Mouse (Mus musculus): ENCODE data around the gene Prr14. TPM values are rescaled to one million over a fixed set of nuclear protein-coding genes. Genes with fewer than 3 reads are reported as not detected.
A peak's percentile ranks its signal among the peaks of the same experiment; 100 is the strongest.
"Not testable (repeated sequence)": the region's sequence is repeated elsewhere in the genome, so short reads cannot be mapped to it uniquely, and the experiment has no call there.

Gene Prr14
- total RNA-seq, 2 experiments from 2014 or later, result 26.0 to 26.3 TPM

- intact Hi-C loops (cut with DNase I), result loop anchor here (5.0 kb wide), 1 partner anchor 190 kb away; no protein-coding TSS in a partner anchor
- no peak for DNase-seq (ENCODE audit: low spot score)
Measured at GRCm38 (mm10) chr7:127497382-127497781, 38.0 kb downstream of the Prr14 start.

DNA sequence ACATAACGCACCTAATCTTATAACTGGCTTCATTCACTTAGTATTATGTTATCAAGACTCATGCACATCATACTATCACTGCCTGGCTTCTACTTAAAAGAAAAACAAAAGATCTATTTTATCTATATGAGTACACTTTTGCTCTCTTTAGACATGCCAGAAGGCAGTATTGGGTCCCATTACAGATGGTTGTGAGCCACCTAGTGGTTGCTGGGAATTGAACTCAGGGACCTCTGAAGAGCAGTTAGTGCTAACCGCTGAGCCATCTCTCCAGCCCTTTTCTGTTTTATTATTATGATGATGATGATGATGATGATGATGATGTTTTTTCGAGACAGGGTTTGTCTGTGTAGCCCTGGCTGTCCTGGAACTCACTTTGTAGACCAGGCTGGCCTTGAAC lies 39.0 kb downstream of the Prr14 start:
- intact Hi-C loops (cut with DNase I), result loop anchor here (1.0 to 5.0 kb wide), 2 partner anchors 136 to 191 kb away; no protein-coding TSS in a partner anchor
- DNase-seq (ENCODE audit: low spot score), result no peak

GRCm38 (mm10) chr7:127508291-127508690 lies 48.9 kb downstream of the Prr14 start:
- DNase-seq (ENCODE audit: low spot score), result no peak
- intact Hi-C loops (cut with DNase I), result loop anchor here (2.0 kb wide), 1 partner anchor 27 kb away; no protein-coding TSS in a partner anchor

DNA sequence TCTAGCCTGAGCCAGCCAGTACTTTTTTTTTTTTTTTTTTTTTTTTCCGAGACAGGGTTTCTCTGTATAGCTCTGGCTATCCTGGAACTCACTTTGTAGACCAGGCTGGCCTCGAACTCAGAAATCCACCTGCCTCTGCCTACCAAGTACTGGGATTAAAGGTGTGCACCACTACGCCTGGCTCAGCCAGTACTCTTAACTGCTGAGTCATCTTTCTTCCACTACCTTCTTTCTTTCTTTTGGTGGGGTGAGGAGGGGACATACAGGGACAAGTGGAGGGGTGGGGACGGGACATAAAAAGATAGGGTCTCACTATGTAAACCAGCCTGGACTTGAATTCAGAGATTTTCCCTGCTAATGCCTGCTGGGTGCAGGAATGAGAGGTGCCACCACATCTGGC lies 50.4 kb downstream of the Prr14 start:
- intact Hi-C loops (cut with DNase I), result loop anchor here (2.0 to 5.0 kb wide), 3 partner anchors 29 to 248 kb away; partner anchors contain the start of genes Ccdc189, Dctpp1 and Rnf40
- not testable (repeated sequence) for DNase-seq (ENCODE audit: low spot score)

DNA sequence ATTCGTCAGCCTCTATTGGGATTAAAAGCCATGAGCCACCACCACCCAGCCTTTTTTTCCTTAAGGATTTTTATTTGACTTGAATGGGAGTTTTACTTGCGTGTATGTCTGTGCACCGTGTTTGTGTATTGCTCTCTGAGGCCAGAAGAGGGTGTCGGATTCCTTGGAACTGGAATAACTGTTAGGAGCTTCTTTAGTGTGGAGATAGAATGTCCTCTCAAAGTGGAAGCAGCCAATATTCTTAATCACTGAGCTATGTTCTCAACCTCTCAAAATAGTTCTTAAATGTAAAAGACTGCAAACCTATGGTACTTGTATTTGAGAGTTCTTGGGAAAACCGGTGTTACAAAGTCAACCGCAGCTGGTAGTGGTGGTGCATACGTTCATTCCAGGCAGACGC lies 51.8 kb downstream of the Prr14 start:
- DNase-seq (ENCODE audit: low spot score), result no peak
- intact Hi-C loops (cut with DNase I), result loop anchor here (5.0 kb wide), 2 partner anchors 76 to 249 kb away; partner anchors contain the start of genes Ccdc189, Dctpp1 and Rnf40

DNA sequence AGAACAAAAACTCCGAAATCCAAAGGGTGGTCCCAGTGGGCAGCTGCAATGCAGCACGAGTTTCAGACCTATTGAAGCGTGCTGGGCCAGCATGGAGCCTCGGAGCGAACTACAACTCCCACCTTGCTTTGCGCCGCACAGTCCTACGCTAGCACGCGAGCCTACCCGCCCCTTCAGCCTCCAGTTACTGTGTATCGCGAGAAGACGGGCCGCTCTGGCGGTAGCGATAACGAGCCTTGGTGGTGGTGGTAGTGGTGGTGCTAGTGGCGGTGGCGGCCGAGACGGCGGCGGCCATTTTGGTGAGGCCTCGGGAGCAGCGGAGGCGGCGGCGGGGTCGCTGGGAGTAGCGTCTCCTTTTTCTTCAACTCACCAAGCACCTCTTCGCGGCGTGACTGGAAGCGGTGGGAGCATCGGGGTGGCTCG lies 52.4 kb downstream of the Prr14 start, which contains the start of gene Srcap:
Srcap (plus strand) TSS at position 176 of the 423 bp plus-strand sequence.
- intact Hi-C loops (cut with DNase I), result loop anchor here (1.0 to 5.0 kb wide), 3 partner anchors 34 to 250 kb away; partner anchors contain the start of genes Ccdc189, Dctpp1 and Rnf40
- DNase-seq (ENCODE audit: low spot score), result peak; percentile 94

GRCm38 (mm10) chr7:127512231-127513015 lies 53.0 kb downstream of the Prr14 start:
- intact Hi-C loops (cut with DNase I), result loop anchor here (1.0 to 5.0 kb wide), 3 partner anchors 34 to 250 kb away; partner anchors contain the start of genes Ccdc189, Dctpp1 and Rnf40
- peak; percentile 86 for DNase-seq (ENCODE audit: low spot score)

DNA sequence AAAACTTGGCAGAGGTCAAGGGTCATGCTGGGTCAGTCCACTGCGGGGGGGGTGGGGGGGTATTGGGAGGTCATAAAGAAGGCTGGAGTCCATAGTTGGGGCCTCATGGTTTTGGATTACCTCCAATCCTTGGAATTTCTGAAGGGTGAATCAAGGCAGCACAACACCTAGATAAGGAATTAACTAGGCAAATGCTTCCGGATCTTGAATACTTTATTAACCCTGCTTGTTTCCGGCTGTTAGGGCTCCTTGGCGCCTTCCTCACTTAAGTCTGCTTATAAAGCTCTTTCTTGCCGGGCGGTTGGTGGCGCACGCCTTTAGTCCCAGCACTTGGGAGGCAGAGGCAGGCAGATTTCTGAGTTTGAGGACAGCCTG lies 53.6 kb downstream of the Prr14 start:
- DNase-seq (ENCODE audit: low spot score), result no peak
- intact Hi-C loops (cut with DNase I), result loop anchor here (5.0 kb wide), 2 partner anchors 74 to 251 kb away; partner anchors contain the start of genes Ccdc189, Dctpp1 and Rnf40

- DNase-seq (ENCODE audit: low spot score), result no peak
- intact Hi-C loops (cut with DNase I), result loop anchor here (5.0 kb wide), 2 partner anchors 74 to 251 kb away; partner anchors contain the start of genes Ccdc189, Dctpp1 and Rnf40
Measured at GRCm38 (mm10) chr7:127513781-127514180, 54.4 kb downstream of the Prr14 start.

DNA sequence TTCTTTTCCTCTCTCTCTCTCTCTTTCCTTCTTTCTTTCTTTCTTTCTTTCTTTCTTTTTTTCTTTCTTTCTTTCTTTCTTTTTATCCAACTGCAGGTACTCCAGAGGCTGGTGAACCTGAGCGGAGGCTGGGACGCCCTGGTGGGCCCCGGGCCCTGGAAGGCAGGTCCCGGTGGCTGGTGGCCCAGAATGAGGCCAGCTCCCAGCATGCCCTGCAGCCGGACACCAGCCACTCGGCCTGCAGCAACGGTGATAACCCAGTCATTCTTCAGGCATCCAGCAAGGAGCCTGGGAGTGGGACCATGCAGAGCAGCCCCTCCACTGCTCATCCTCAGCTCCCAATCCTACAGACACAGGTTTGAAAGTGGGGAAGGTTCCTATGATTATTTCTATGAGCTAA lies 56.4 kb downstream of the Prr14 start:
- no peak for DNase-seq (ENCODE audit: low spot score)
- intact Hi-C loops (cut with DNase I), result no loop called here

GRCm38 (mm10) chr7:127516344-127516743 lies 56.9 kb downstream of the Prr14 start:
- no peak for DNase-seq (ENCODE audit: low spot score)
- intact Hi-C loops (cut with DNase I), result no loop called here

DNA sequence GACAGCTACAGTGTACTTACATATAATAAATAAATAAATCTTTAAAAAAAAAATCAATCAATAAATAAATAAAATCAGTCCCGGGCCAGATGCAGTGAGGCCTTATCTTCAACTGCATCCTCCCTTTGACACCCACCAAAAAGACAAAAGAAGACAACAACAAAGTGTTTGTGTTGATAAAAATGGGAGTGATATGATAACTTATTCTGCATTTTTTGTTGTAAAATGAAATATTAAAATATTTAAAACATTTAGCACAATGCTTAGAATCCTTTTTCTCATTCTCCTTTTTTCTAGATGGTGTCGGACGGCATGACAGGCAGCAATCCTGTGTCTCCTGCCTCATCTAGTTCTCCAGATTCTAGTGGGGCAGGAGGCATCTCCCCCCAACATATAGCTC lies 59.9 kb downstream of the Prr14 start, which contains the start of gene Gm42715:
Gm42715 (plus strand) TSS at position 301 of the 400 bp plus-strand sequence.
- DNase-seq (ENCODE audit: low spot score), result no peak
- intact Hi-C loops (cut with DNase I), result no loop called here

Small RNA genes within 50 kb of the gene (microRNA-seq; reads per million reads assigned to microRNA genes)
- gene Gm47278 (not detected), gene Mir7060 (not detected)

Other genes with a start within 250 kb of the Prr14 start
- 1 to 10 TPM; 6.0 to 7.1 TPM for gene Zfp553, start 226.6 kb upstream of the Prr14 start, total RNA-seq (2021)
- 1 to 10 TPM; 3.2 to 6.7 TPM for gene Sept1, start 226.5 kb upstream of the Prr14 start, total RNA-seq (2021)
- gene Zfp771, start 215.3 kb upstream of the Prr14 start, total RNA-seq (2021), result 10 to 100 TPM; 17.1 to 20.9 TPM
- gene Dctpp1, start 198.9 kb upstream of the Prr14 start, total RNA-seq (2021), result 10 to 100 TPM; 46.7 to 47.5 TPM
- 10 to 100 TPM; 27.8 to 30.0 TPM for gene Sephs2, start 185.6 kb upstream of the Prr14 start, total RNA-seq (2021)
- gene Itgal, start 163.4 kb upstream of the Prr14 start, total RNA-seq (2021), result 1 to 10 TPM; 1.2 to 2.0 TPM
- 10 to 100 TPM; 35.4 to 41.3 TPM for gene Zfp768, start 114.0 kb upstream of the Prr14 start, total RNA-seq (2021)
- 1 to 10 TPM; 3.4 to 4.7 TPM for gene Zfp747, start 83.6 kb upstream of the Prr14 start, total RNA-seq (2021)
- 1 to 10 TPM; 2.2 to 2.3 TPM for gene 9130019O22Rik, start 72.4 kb upstream of the Prr14 start, total RNA-seq (2021)
- gene E430018J23Rik, start 66.0 kb upstream of the Prr14 start, total RNA-seq (2021), result 1 to 10 TPM; 4.4 to 5.3 TPM
- gene Zfp764, start 52.8 kb upstream of the Prr14 start, total RNA-seq (2021), result 1 to 10 TPM; 2.7 to 2.8 TPM
- gene Zfp688, start 37.5 kb upstream of the Prr14 start, total RNA-seq (2021), result 1 to 10 TPM; 2.8 TPM
- gene Zfp689, start 10.5 kb upstream of the Prr14 start, total RNA-seq (2021), result 1 to 10 TPM; 1.7 to 1.9 TPM
- 10 to 100 TPM; 32.9 to 34.0 TPM for gene Fbrs, start 19.6 kb downstream of the Prr14 start, total RNA-seq (2021)
- gene Srcap, start 52.4 kb downstream of the Prr14 start, total RNA-seq (2021), result 10 to 100 TPM; 54.4 to 58.7 TPM
- 10 to 100 TPM in 1 of 2 experiments, 1 to 10 TPM in 1; 10.0 to 10.1 TPM for gene Gm42715, start 60.0 kb downstream of the Prr14 start, total RNA-seq (2021)
- gene Tmem265, start 101.8 kb downstream of the Prr14 start, total RNA-seq (2021), result not detected
- 10 to 100 TPM; 15.6 to 18.9 TPM for gene Phkg2, start 113.7 kb downstream of the Prr14 start, total RNA-seq (2021)
- gene Ccdc189, start 129.0 kb downstream of the Prr14 start, total RNA-seq (2021), result 10 to 100 TPM; 11.3 to 11.4 TPM
- 10 to 100 TPM; 37.8 to 44.8 TPM for gene Rnf40, start 129.2 kb downstream of the Prr14 start, total RNA-seq (2021)
- gene Zfp629, start 156.2 kb downstream of the Prr14 start, total RNA-seq (2021), result 10 to 100 TPM; 22.2 to 25.5 TPM
- gene Bcl7c, start 249.3 kb downstream of the Prr14 start, total RNA-seq (2021), result 10 to 100 TPM; 36.6 to 41.5 TPM

Data from heart, postnatal 25 days (tissue).